Mouse (Mus musculus): Measurements from ENCODE around the gene 0610040J01Rik. TPM values are rescaled to one million over a fixed set of nuclear protein-coding genes. Genes with fewer than 3 reads are reported as not detected.

Gene 0610040J01Rik
- polyA plus RNA-seq, 1 experiment from 2014 or later, result 1.5 TPM

DNA sequence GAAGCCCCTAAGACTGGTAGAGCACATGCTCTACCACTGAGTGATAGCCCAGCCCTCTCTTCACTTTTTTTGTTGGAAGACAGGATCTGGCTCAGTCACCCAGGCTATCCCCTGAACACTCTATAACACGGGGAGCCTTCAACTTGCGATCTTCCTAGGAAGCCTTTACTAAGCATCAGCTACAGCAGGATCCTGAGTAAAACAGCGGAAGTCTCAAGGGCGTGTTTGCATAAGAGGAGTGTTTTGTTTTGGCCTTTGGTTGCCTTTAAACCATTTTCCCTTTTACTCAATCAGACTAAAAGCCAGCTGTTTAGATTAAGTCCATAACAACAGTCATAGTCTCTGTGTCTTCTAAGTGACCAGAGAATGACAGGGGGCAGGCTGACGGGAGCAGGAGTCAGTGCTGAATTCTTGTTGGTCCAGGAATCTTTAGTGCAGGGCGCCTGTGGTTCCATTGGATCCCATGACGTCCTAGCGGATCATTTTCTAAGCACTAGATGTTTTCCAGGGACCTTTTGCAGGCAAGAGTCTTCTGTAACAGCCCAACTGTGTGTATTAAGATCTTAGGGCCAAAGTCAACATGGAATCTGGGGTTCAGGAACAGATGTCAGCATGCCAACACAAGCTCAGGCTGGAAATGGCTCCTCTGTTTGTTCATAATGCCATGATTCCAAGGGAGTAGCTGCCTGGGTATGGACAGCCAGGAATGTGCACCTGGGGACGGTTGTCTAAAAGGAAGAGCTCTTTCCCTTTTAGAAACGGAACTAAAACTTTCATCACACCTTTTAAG, 98.2 kb downstream of the 0610040J01Rik start:
- Histone ChIP-seq H3K4me3 (ENCODE audit: low read depth, low read length) (no peak overlapping the region), H3K4me1 (ENCODE audit: control insufficient read depth, insufficient read depth, low read length) (no peaks in the 10 kb centered on the region), H3K27me3 (ENCODE audit: control insufficient read depth, insufficient read depth, low read length) (no peaks in the 10 kb centered on the region), H3K9ac (replicated peaks; ENCODE audit: low read depth, low read length) (no peak overlapping the region), H3K27ac (ENCODE audit: low read depth, low read length) (no peak overlapping the region), H3K9me3 (ENCODE audit: control insufficient read depth, low read length) (no peaks in the 10 kb centered on the region), H3K4me2 (ENCODE audit: low read depth, low read length) (no peak overlapping the region), H3K36me3 (ENCODE audit: control insufficient read depth, insufficient read depth, low read length) (no peaks in the 10 kb centered on the region)
- ATAC-seq (ENCODE audit: low read depth), result no peak
- 85% methylated on average over 10 of the region's 10 CpGs for WGBS

DNA sequence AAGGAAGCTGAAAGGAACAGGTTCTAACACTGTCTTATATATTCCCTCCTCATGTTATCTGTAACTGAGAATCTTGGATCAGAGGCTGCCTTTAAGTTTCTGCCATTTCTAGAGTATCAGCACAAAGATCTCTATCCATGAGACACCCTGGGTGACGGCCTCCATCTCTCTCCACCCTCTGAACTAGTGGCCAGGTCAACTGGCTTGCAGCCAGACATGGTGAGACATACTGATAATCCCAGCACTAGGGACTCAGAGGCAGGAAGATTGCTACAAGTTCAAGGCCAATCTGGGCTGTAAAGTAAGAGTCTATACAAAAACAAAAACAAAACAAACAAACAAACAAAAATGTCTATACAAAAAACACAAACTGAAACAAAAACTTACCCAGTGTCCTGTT, 102.7 kb downstream of the 0610040J01Rik start:
- H3K27me3 ChIP-seq (ENCODE audit: control insufficient read depth, insufficient read depth, low read length), result no peaks in the 10 kb centered on the region
- H3K4me2 ChIP-seq (ENCODE audit: low read depth, low read length), result no peak overlapping the region
- no peaks in the 10 kb centered on the region for H3K36me3 ChIP-seq (ENCODE audit: control insufficient read depth, insufficient read depth, low read length)
- 64% methylated on average over 1 of the region's 1 CpGs for WGBS
- no peaks in the 10 kb centered on the region for H3K4me1 ChIP-seq (ENCODE audit: control insufficient read depth, insufficient read depth, low read length)
- H3K9ac ChIP-seq (replicated peaks; ENCODE audit: low read depth, low read length), result no peak overlapping the region
- no peak for ATAC-seq (ENCODE audit: low read depth)
- H3K4me3 ChIP-seq (ENCODE audit: low read depth, low read length), result no peak overlapping the region
- no peak overlapping the region for H3K27ac ChIP-seq (ENCODE audit: low read depth, low read length)
- H3K9me3 ChIP-seq (ENCODE audit: control insufficient read depth, low read length), result no peaks in the 10 kb centered on the region

DNA sequence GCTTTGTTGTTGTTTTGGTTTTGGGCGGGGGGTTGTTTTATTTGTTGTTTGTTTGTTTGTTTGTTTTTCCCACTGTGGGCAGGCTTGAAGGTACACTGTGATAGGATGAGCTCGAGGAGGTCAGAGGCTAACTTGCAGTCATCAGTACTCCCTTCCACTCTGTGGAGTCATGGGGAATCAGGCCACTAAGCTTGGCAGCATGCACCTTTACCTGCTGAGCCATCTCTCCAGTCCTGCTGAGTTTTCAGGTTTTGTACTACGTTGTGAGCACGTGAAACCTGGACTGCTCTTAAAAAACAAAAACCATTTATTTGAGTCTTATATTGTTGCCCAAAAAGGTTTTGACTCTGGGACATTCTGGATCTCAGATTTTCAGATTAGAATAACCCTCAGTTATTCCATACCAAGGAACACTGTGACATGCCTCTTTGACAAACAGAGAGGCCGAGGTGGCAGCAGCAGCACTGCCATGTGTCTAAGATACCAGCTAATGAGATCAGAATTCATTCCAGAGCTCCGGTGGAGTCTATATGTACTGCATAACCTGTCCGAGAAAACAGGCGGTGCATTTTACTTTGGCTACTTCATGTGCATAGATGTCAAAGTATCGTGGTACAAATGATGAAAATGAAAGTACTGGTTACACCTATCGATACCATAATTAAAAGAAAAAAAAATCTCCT, 104.4 kb downstream of the 0610040J01Rik start:
- WGBS, result 87% methylated on average over 10 of the region's 10 CpGs
- no peak overlapping the region for H3K9ac ChIP-seq (replicated peaks; ENCODE audit: low read depth, low read length)
- no peak overlapping the region for H3K27ac ChIP-seq (ENCODE audit: low read depth, low read length)
- no peaks in the 10 kb centered on the region for H3K4me1 ChIP-seq (ENCODE audit: control insufficient read depth, insufficient read depth, low read length)
- no peak overlapping the region for H3K4me3 ChIP-seq (ENCODE audit: low read depth, low read length)
- no peaks in the 10 kb centered on the region for H3K9me3 ChIP-seq (ENCODE audit: control insufficient read depth, low read length)
- H3K27me3 ChIP-seq (ENCODE audit: control insufficient read depth, insufficient read depth, low read length), result no peaks in the 10 kb centered on the region
- no peak overlapping the region for H3K4me2 ChIP-seq (ENCODE audit: low read depth, low read length)
- ATAC-seq (ENCODE audit: low read depth), result no peak
- H3K36me3 ChIP-seq (ENCODE audit: control insufficient read depth, insufficient read depth, low read length), result no peaks in the 10 kb centered on the region

DNA sequence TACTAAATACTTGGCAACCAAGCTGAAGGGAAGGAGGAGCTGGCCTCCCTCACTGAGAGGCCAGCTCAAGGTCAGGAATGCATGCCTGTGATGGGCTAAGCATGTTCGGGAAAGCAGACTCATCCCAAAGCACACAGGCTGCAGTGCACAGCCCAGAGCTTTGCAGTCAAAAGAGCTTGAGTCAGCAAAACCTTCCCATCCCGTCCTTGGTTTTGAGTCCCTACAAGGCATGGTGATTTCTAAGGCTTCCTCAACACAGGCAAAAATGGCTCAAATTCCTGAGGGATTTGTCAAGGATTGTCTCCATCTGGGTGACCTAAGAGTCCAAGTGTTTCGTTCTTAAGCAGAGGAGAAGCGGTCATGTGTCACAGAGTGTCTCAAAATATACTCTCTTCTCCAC, 106.0 kb downstream of the 0610040J01Rik start:
- Histone ChIP-seq H3K9me3 (ENCODE audit: control insufficient read depth, low read length) (no peaks in the 10 kb centered on the region), H3K4me3 (ENCODE audit: low read depth, low read length) (no peak overlapping the region), H3K27me3 (ENCODE audit: control insufficient read depth, insufficient read depth, low read length) (no peaks in the 10 kb centered on the region), H3K36me3 (ENCODE audit: control insufficient read depth, insufficient read depth, low read length) (no peaks in the 10 kb centered on the region), H3K27ac (ENCODE audit: low read depth, low read length) (no peak overlapping the region), H3K4me2 (ENCODE audit: low read depth, low read length) (no peak overlapping the region), H3K4me1 (ENCODE audit: control insufficient read depth, insufficient read depth, low read length) (no peaks in the 10 kb centered on the region), H3K9ac (replicated peaks; ENCODE audit: low read depth, low read length) (no peak overlapping the region)
- 78% methylated on average over 4 of the region's 4 CpGs for WGBS
- no peak for ATAC-seq (ENCODE audit: low read depth)

DNA sequence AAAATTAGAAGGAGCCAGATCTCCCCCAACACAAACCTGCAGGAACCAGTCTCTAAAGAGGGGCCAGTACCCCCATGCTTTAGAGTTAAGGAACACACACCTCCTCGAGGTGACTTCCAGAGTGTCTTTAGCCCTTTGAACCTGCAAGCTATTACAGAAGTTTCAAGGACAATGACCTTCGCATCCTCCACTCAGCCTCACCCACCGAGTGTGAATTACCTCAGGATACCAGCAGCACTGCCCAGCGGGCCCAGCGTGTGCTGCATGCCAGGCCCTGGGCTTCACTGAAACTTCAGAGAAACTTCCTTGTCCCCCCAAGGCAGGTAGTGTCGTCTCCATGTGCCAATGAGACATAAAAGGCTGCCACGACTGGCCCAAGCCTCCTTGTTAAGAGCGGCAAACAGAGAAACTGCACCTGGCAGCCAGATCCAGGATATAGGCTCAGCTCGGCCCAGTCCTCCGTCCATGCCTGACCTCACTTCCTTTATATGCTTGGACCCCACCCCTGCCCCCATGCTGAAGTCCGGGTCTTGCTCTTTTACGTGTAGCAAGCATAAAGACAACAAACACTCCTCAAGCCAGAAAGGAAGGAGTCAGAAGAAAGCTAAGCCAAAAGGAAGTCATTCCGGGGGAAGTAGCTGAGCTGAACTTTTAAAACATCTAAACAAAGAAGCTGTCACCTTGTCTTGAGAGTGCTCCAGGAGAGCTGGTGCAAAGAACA, 111.3 kb downstream of the 0610040J01Rik start:
- no peak overlapping the region for H3K27ac ChIP-seq (ENCODE audit: low read depth, low read length)
- ATAC-seq (ENCODE audit: low read depth), result no peak
- H3K9me3 ChIP-seq (ENCODE audit: control insufficient read depth, low read length), result no peaks in the 10 kb centered on the region
- WGBS, result 86% methylated on average over 13 of the region's 13 CpGs
- H3K4me3 ChIP-seq (ENCODE audit: low read depth, low read length), result no peak overlapping the region
- H3K4me1 ChIP-seq (ENCODE audit: control insufficient read depth, insufficient read depth, low read length), result no peaks in the 10 kb centered on the region
- no peaks in the 10 kb centered on the region for H3K36me3 ChIP-seq (ENCODE audit: control insufficient read depth, insufficient read depth, low read length)
- no peaks in the 10 kb centered on the region for H3K27me3 ChIP-seq (ENCODE audit: control insufficient read depth, insufficient read depth, low read length)
- no peak overlapping the region for H3K9ac ChIP-seq (replicated peaks; ENCODE audit: low read depth, low read length)
- no peak overlapping the region for H3K4me2 ChIP-seq (ENCODE audit: low read depth, low read length)

DNA sequence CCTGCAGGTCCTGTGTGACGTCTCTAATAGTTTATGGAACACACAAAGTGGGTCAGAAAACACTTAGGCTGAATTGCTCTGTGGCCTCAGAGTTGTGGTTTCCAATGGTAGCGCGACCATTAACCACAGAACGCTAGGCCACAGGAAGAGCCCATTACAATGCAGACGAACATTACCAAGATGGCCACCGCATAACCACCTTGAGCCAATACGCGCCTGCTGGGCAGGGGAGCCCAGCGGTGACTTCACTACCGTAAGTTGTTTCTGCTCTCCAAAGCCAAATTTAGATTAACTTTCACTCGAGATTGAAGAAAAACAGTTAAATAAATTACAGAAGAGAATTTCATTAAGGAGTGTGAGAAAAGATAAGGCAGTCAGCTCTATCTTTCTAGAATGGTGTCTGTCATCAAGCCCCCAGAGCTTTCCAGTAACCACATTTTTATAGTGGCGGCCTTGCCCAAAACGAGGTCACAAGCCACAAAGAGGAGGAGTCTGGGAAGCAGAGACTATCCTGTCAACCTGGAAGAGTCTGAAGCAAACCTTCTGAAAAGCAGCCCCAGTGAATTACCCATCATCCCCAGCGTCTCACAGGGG, 113.0 kb downstream of the 0610040J01Rik start:
- no peaks in the 10 kb centered on the region for H3K27me3 ChIP-seq (ENCODE audit: control insufficient read depth, insufficient read depth, low read length)
- no peaks in the 10 kb centered on the region for H3K4me1 ChIP-seq (ENCODE audit: control insufficient read depth, insufficient read depth, low read length)
- no peaks in the 10 kb centered on the region for H3K9me3 ChIP-seq (ENCODE audit: control insufficient read depth, low read length)
- H3K27ac ChIP-seq (ENCODE audit: low read depth, low read length), result no peak overlapping the region
- ATAC-seq (ENCODE audit: low read depth), result no peak
- H3K4me3 ChIP-seq (ENCODE audit: low read depth, low read length), result no peak overlapping the region
- WGBS, result 89% methylated on average over 14 of the region's 14 CpGs
- no peak overlapping the region for H3K9ac ChIP-seq (replicated peaks; ENCODE audit: low read depth, low read length)
- H3K4me2 ChIP-seq (ENCODE audit: low read depth, low read length), result no peak overlapping the region
- H3K36me3 ChIP-seq (ENCODE audit: control insufficient read depth, insufficient read depth, low read length), result no peaks in the 10 kb centered on the region

DNA sequence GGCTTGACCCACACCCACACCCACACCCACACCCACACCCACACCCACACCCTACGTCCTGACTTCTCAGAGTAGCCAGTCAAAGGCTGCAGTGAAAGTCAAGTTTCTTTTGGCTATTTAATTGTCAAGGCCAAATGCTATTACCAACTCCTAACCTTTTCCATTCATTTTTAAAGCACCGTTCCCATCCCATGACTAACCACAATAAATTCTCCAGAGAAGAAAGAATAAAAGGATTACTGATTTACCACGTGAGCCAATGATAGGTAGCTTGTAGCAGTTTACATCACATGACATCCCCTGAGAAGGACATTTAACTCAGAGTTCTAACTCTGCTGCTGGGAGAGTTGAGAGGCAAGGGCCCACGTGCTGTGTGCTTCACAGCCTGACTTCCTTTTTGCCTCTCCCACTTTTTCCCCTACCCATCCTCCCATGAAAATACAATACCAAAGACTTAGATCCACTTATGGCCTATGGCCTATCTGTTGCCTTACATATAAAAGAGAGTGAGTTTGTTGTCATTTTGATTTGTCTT, 118.7 kb downstream of the 0610040J01Rik start:
- no peaks in the 10 kb centered on the region for H3K27me3 ChIP-seq (ENCODE audit: control insufficient read depth, insufficient read depth, low read length)
- no peak overlapping the region for H3K9ac ChIP-seq (replicated peaks; ENCODE audit: low read depth, low read length)
- no peaks in the 10 kb centered on the region for H3K36me3 ChIP-seq (ENCODE audit: control insufficient read depth, insufficient read depth, low read length)
- H3K4me2 ChIP-seq (ENCODE audit: low read depth, low read length), result no peak overlapping the region
- H3K27ac ChIP-seq (ENCODE audit: low read depth, low read length), result no peak overlapping the region
- H3K9me3 ChIP-seq (ENCODE audit: control insufficient read depth, low read length), result no peaks in the 10 kb centered on the region
- no peak overlapping the region for H3K4me3 ChIP-seq (ENCODE audit: low read depth, low read length)
- no peaks in the 10 kb centered on the region for H3K4me1 ChIP-seq (ENCODE audit: control insufficient read depth, insufficient read depth, low read length)
- ATAC-seq (ENCODE audit: low read depth), result no peak
- WGBS, result 51% methylated on average over 4 of the region's 4 CpGs

DNA sequence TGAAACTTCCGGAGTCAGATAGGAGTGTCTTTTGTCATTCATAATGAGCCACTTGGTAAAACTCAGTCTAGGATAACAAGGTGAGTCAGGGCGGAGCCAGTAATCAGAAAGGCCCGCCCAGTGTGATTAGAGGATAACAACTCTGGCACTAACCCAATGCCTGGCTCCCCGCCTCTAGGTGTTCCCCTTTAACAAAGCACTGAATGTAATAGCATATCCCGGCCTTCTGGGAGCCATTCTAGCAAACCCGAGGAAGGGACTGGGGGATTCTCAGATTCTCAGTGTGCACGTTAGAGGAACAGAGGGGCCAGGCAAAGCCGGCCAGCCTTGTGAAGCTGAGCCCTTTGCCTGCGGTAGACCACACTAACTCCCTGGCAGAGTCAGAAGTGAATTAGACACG, 120.7 kb downstream of the 0610040J01Rik start:
- Histone ChIP-seq H3K4me2 (ENCODE audit: low read depth, low read length) (no peak overlapping the region), H3K9me3 (ENCODE audit: control insufficient read depth, low read length) (no peaks in the 10 kb centered on the region), H3K36me3 (ENCODE audit: control insufficient read depth, insufficient read depth, low read length) (no peaks in the 10 kb centered on the region), H3K27me3 (ENCODE audit: control insufficient read depth, insufficient read depth, low read length) (no peaks in the 10 kb centered on the region), H3K4me3 (ENCODE audit: low read depth, low read length) (no peak overlapping the region), H3K4me1 (ENCODE audit: control insufficient read depth, insufficient read depth, low read length) (no peaks in the 10 kb centered on the region), H3K9ac (replicated peaks; ENCODE audit: low read depth, low read length) (no peak overlapping the region), H3K27ac (ENCODE audit: low read depth, low read length) (no peak overlapping the region)
- 38% methylated on average over 10 of the region's 10 CpGs for WGBS
- peak; percentile 60; the same call in 1 of the 2 replicates for ATAC-seq (ENCODE audit: low read depth)
